Mouse (Mus musculus) ES-CJ7 (cell line): ENCODE results near the gene Zfp72.

Experiments
- DNase-seq: peaks from one replicate; pipeline ENCODE4 v3.0.0; 2011; ENCODE audit warnings: low read depth, low spot score

The Zfp72 gene

DNA sequence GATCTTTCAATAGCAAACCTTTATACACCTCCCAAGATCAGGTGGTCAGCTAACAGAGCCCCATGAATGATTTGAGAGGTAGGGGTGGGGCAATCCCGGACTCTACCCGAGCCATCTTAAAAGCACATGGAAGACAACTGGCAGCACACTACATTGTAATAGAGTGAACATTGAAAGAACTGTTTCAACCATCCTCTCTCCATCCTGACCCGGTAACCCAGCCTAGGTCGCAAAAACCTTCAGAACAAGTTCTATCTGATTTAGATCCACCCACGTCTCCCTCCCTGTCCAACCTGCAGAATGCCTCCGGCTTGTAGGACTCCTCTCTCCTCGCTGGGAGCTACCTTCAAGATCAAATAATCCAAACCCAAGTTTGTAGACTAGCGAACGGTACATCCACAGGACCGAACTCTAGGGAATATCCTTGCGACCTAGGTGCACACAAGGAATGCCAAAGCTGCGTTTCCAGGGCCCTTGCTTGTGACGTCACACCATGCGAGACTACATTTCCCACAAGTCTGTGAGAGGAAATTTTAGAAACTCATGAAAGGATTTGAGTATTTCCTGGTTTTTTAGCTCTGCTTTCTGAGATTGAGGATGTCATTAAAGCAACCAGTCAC lies at the start of gene Zfp72:
Zfp72 (minus strand) TSS at position 466 of the 620 bp plus-strand sequence.
- peak; percentile 87 for DNase-seq

GRCm38 (mm10) chr13:74439895-74440294 lies 49.3 kb upstream of the Zfp72 start:
- peak; percentile 68 for DNase-seq

DNA sequence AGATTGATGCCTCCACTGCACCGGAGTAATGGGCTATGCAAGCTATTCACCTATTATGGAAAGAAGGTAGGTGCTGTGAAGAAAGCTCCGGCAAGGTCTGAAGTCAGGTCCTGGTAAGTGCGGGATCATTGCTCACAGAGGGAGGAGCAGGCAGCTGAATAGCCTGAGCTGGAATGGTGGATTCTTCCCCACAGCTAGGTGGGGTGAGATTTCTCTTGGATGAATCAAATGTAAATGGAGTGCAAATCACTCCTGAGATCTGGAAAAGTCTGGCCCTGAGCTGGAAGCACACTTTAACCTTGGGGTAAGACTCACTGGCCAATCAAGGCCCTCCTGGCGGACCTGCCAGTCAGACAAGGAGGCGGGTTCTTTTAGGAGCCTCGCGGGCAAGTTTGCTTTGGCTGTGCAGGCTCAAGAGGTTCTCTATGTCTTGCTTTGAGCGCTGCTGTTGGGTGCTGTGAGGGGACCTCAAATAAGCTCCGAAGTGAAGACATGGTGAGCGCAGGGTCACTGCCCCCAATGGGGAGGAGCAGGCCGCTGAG lies 8.7 kb upstream of the Zfp72 start, which contains the start of gene Ftl1-ps1:
Ftl1-ps1 (plus strand) TSS at position 397 of the 542 bp plus-strand sequence.
- peak; percentile 99 for DNase-seq

- DNase-seq: no peak
Measured at GRCm38 (mm10) chr13:74391156-74391555, 520 bp upstream of the Zfp72 start.

DNA sequence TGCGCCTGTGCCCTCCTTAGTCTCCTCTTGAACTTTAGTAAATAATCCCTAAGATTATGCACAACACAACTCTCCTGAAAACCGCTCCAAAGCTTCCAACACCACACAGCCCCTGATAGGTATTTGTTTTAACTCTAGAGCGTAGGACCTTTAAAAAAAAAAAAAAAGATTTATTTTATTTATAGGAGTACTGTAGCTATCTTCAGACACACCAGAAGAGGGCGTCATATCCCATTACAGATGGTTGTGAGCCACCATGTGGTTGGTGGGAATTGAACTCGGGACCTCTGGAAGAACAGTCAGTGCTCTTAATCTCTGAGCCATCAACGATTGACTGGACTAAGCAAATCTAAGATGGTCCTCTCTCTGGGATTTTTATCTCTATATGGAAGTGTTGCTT lies 906 bp downstream of the Zfp72 start:
- DNase-seq: no peak

- no peak for DNase-seq
Measured at GRCm38 (mm10) chr13:74382289-74382688, 8.3 kb downstream of the Zfp72 start.

GRCm38 (mm10) chr13:74381533-74382276 lies 8.9 kb downstream of the Zfp72 start:
- DNase-seq: no peak

GRCm38 (mm10) chr13:74363859-74364235 lies 26.8 kb downstream of the Zfp72 start, which contains the start of gene Lrrc14b:
Lrrc14b (minus strand) TSS chr13:74364005.
- DNase-seq: no peak

DNA sequence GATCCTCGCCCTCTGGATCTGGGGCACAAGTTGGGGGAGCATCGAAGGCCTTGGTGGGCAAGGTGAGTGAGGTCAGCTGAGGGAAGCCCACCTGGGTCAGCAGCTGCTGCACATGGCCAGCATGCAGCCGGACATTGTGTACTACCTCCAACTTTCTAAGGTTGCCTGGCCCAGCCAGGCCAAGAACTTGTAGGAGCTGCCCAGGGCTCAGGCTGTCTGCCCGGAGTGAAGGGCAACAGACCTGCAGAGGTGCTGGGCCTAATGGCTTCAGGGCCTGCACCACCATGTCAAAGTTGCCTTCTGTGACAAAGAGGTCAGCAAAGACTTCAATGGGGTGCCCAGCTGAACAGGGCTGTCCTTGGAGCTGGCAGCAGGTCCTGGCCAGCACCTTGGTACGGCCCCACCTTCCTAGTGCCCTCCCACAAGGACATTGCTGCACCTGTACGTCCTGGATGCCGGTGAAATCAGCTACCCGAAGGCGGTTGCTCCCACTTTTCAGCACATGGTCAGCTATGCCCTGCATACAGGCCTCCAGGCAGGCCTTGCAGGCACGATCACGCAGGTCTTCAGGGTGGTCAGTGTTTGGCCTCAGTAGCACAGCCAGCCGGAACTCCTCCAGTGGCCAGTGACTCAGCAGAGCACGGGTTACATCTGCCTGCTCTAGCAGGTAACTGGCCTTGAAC lies 27.3 kb downstream of the Zfp72 start:
- no peak for DNase-seq

- no peak for DNase-seq
Measured at GRCm38 (mm10) chr13:74362218-74362617, 28.4 kb downstream of the Zfp72 start.

- no peak for DNase-seq
Measured at GRCm38 (mm10) chr13:74356491-74356890, 34.1 kb downstream of the Zfp72 start.

GRCm38 (mm10) chr13:74350435-74350906 lies 40.2 kb downstream of the Zfp72 start:
- no peak for DNase-seq

- peak; percentile 97 for DNase-seq
Measured at GRCm38 (mm10) chr13:74349566-74350434, 40.8 kb downstream of the Zfp72 start, which contains the start of the genes Sdha and Ccdc127. Sdha (minus strand) TSS chr13:74350280. Ccdc127 (plus strand) TSS chr13:74350309.

DNA sequence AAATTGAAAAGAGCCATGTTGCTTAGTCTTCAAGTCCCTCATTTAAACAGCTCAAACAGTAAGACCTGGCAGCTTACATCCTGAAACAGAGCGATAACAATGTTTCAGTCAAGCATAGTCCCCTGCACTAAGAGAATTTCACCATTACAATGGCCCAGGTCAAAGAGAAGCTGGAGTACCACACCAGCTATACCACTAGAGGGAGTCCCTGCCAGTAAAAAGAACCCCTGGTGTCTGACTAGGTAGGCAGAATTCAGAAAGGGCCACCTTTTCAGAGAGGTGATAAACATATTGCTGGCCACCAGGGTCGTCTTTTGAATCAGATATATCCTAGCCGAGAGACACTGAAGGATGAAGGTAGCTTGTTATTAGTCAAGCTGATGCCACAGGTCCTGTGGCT lies 49.6 kb downstream of the Zfp72 start:
- DNase-seq: peak; percentile 67

- DNase-seq: no peak
Measured at GRCm38 (mm10) chr13:74329321-74329720, 61.3 kb downstream of the Zfp72 start.
